ENCODE assay signal across 12 mouse cellular contexts in genomic region chr6:59022621-59023020, GRCm38 (mm10). TPM values are rescaled to one million over a fixed set of nuclear protein-coding genes. Genes with fewer than 3 reads are reported as not detected.
DNase-seq lines count a peak whose midpoint lies in the region; ATAC-seq and TF ChIP-seq lines count a peak whose summit lies in the region.
"Had no signal": no experiment of that assay in that cellular context is flagged by ENCODE, and none has a peak within 500 bp of the region (broad histone marks: within the 10 kb centered on the region; RNA-seq: fewer than 3 reads in every experiment).

No protein-coding gene starts in this region.

- H3K4me2 ChIP-seq in forebrain, embryonic 13.5 days: peak overlapping the region; percentile 15; the same call in 1 of the 2 replicates
- no peak overlapping the region for H3K4me2 ChIP-seq in forebrain, embryonic 14.5 days (ENCODE audit: low read length)
- 0 out of 2 replicates have a peak overlapping the region, but pooled peaks have one; percentile 9 for H3K4me2 ChIP-seq in midbrain, embryonic 13.5 days (replicated peaks)
- peak overlapping the region; percentile 54; the same call in 1 of the 2 replicates for H3K4me2 ChIP-seq in stomach, postnatal 0 days (replicated peaks; ENCODE audit: low read depth)

- no peak overlapping the region for H3K4me3 ChIP-seq in forebrain, embryonic 13.5 days
- no peak overlapping the region for H3K4me3 ChIP-seq in forebrain, embryonic 14.5 days (ENCODE audit: low read depth, low read length)
- no peak overlapping the region for H3K4me3 ChIP-seq in midbrain, embryonic 13.5 days (replicated peaks)
- H3K4me3 ChIP-seq in midbrain, embryonic 10.5 days: no peak overlapping the region
- no peak overlapping the region for H3K4me3 ChIP-seq in stomach, postnatal 0 days (ENCODE audit: low read depth, low read length)
- H3K4me3 ChIP-seq: erythroblast, embryonic 14.5 days; limb, embryonic 10.5 days; megakaryocyte, embryonic 14.5 days had no signal

- H3K9me3 ChIP-seq in forebrain, embryonic 13.5 days (replicated peaks): no peaks in the 10 kb centered on the region
- no peaks in the 10 kb centered on the region for H3K9me3 ChIP-seq in forebrain, embryonic 14.5 days (replicated peaks; ENCODE audit: control insufficient read depth, low read length)
- no peaks in the 10 kb centered on the region for H3K9me3 ChIP-seq in midbrain, embryonic 13.5 days
- no peaks in the 10 kb centered on the region for H3K9me3 ChIP-seq in midbrain, embryonic 10.5 days (replicated peaks)
- H3K9me3 ChIP-seq in stomach, postnatal 0 days (ENCODE audit: control insufficient read depth, low read length): no peaks in the 10 kb centered on the region
- H3K9me3 ChIP-seq: limb, embryonic 10.5 days; megakaryocyte, embryonic 14.5 days had no signal

- 84% methylated on average over 2 of the region's 2 CpGs for WGBS in forebrain, embryonic 13.5 days
- WGBS in forebrain, embryonic 14.5 days: 91% methylated on average over 2 of the region's 2 CpGs
- 81% methylated on average over 2 of the region's 2 CpGs for WGBS in midbrain, embryonic 13.5 days
- 86% methylated on average over 2 of the region's 2 CpGs for WGBS in midbrain, embryonic 10.5 days
- 52% methylated on average over 2 of the region's 2 CpGs for WGBS in stomach, postnatal 0 days

- H3K27me3 ChIP-seq in forebrain, embryonic 13.5 days: no peaks in the 10 kb centered on the region
- no peaks in the 10 kb centered on the region for H3K27me3 ChIP-seq in forebrain, embryonic 14.5 days (replicated peaks; ENCODE audit: control insufficient read depth, insufficient read depth, low read length)
- H3K27me3 ChIP-seq in midbrain, embryonic 13.5 days: no peaks in the 10 kb centered on the region
- H3K27me3 ChIP-seq in midbrain, embryonic 10.5 days (ENCODE audit: low read depth, poor library complexity, severe bottlenecking): no peaks in the 10 kb centered on the region
- no peaks in the 10 kb centered on the region for H3K27me3 ChIP-seq in stomach, postnatal 0 days (ENCODE audit: control insufficient read depth, insufficient read depth, low read length)

- TF ChIP-seq CTCF in stomach, postnatal 0 days (IDR thresholded peaks at IDR 0.05; ENCODE audit: low read depth): no peak

- no peaks in the 10 kb centered on the region for H3K36me3 ChIP-seq in forebrain, embryonic 13.5 days (ENCODE audit: poor library complexity, severe bottlenecking)
- no peaks in the 10 kb centered on the region for H3K36me3 ChIP-seq in forebrain, embryonic 14.5 days (ENCODE audit: control insufficient read depth, insufficient read depth, low read length)
- no peaks in the 10 kb centered on the region for H3K36me3 ChIP-seq in midbrain, embryonic 13.5 days
- H3K36me3 ChIP-seq in midbrain, embryonic 10.5 days: no peaks in the 10 kb centered on the region
- no peaks in the 10 kb centered on the region for H3K36me3 ChIP-seq in stomach, postnatal 0 days (ENCODE audit: control insufficient read depth, insufficient read depth, low read length)
- H3K36me3 ChIP-seq: limb, embryonic 10.5 days had no signal

- DNase-seq in forebrain, embryonic 14.5 days (ENCODE audit: low spot score): no peak
- peak; percentile 23 for DNase-seq in kidney, adult 18-20 months
- no peak for DNase-seq in kidney, adult 8-10 months
- DNase-seq in midbrain, embryonic 10.5 days (ENCODE audit: low spot score): no peak
- no peak for DNase-seq in stomach, postnatal 0 days (ENCODE audit: low spot score)
- no peak for DNase-seq in right cerebral cortex, postnatal 25 days
- DNase-seq: layer of hippocampus, adult 9-11 months had no signal

- peaks cover 5% of the 10 kb centered on the region for H3K4me1 ChIP-seq in forebrain, embryonic 13.5 days
- H3K4me1 ChIP-seq in forebrain, embryonic 14.5 days (ENCODE audit: control insufficient read depth, insufficient read depth, low read length): peaks cover 3% of the 10 kb centered on the region; the same call in 1 of the 2 replicates
- H3K4me1 ChIP-seq in midbrain, embryonic 13.5 days (replicated peaks): peaks cover 11% of the 10 kb centered on the region
- H3K4me1 ChIP-seq in midbrain, embryonic 10.5 days: peaks cover 11% of the 10 kb centered on the region
- H3K4me1 ChIP-seq in stomach, postnatal 0 days (replicated peaks; ENCODE audit: control insufficient read depth, insufficient read depth): no peaks in the 10 kb centered on the region

- no peak for TF ChIP-seq EP300 in stomach, postnatal 0 days (optimal IDR thresholded peaks at IDR 0.05)

- no peak for ATAC-seq in forebrain, embryonic 13.5 days
- ATAC-seq in forebrain, embryonic 14.5 days: no peak
- ATAC-seq in midbrain, embryonic 13.5 days: no peak
- no peak for ATAC-seq in stomach, postnatal 0 days (ENCODE audit: low FRiP score, low TSS enrichment)

- no peak overlapping the region for H3K9ac ChIP-seq in forebrain, embryonic 13.5 days
- no peak overlapping the region for H3K9ac ChIP-seq in forebrain, embryonic 14.5 days (ENCODE audit: low read length)
- H3K9ac ChIP-seq in midbrain, embryonic 13.5 days (replicated peaks): no peak overlapping the region
- H3K9ac ChIP-seq in stomach, postnatal 0 days (ENCODE audit: low read length): no peak overlapping the region

- H3K27ac ChIP-seq in forebrain, embryonic 13.5 days: no peak overlapping the region
- H3K27ac ChIP-seq in forebrain, embryonic 14.5 days (ENCODE audit: low read depth, low read length): no peak overlapping the region
- H3K27ac ChIP-seq in midbrain, embryonic 13.5 days: no peak overlapping the region
- no peak overlapping the region for H3K27ac ChIP-seq in midbrain, embryonic 10.5 days (replicated peaks)
- H3K27ac ChIP-seq in stomach, postnatal 0 days (replicated peaks): no peak overlapping the region
- H3K27ac ChIP-seq: limb, embryonic 10.5 days had no signal

RNA-seq across cellular contexts. Expression of gene Fam13a, which starts 1.7 kb away (rescaled TPM):
- 5.6 and 6.6 TPM in 2 replicates for polyA plus RNA-seq in forebrain, embryonic 13.5 days (2015; fragmentation: Nextera tagmentation; extraction: Ambion mirVana)
- polyA plus RNA-seq in forebrain, embryonic 14.5 days (2014; fragmentation: Nextera tagmentation; extraction: Ambion mirVana): 6.5 and 8.8 TPM in 2 replicates
- 8.2 and 8.6 TPM in 2 replicates for polyA plus RNA-seq in midbrain, embryonic 13.5 days (2015; fragmentation: Nextera tagmentation; extraction: Ambion mirVana)
- polyA plus RNA-seq in midbrain, embryonic 10.5 days (2016; fragmentation: Nextera tagmentation; extraction: Ambion mirVana): 2.1 and 3.3 TPM in 2 replicates
- 8.0 and 8.4 TPM in 2 replicates for polyA plus RNA-seq in stomach, postnatal 0 days (2015; fragmentation: Nextera tagmentation; extraction: Ambion mirVana)
- polyA plus RNA-seq: erythroblast, embryonic 14.5 days had no signal
